Mouse (Mus musculus) intestine, postnatal 0 days (tissue): ENCODE data around the gene Cep83. TPM values are rescaled to one million over a fixed set of nuclear protein-coding genes. Genes with fewer than 3 reads are reported as not detected.
A peak's percentile ranks its signal among the peaks of the same experiment; 100 is the strongest.

Source experiments
- ATAC-seq: fragments of 200-750 bp; cut with Nextera tagmentation; 2 replicates; pipeline ENCODE4 v1.8.0; 2017; ENCODE audit warnings: mild to moderate bottlenecking, moderate TSS enrichment, moderate library complexity
- H3K27ac ChIP-seq: fragments of 300-500 bp; sonication (generic); 2 replicates; pipeline ENCODE4 v1.5.1; 2014; ENCODE audit warnings: mild to moderate bottlenecking, low read depth, low read length, moderate library complexity
- H3K27me3 ChIP-seq: fragments of 300-500 bp; sonication (generic); replicated peaks from 2 replicates; pipeline ENCODE4 v1.6.1; 2014; ENCODE audit warnings: low read length, mixed read lengths; ENCODE audit not compliant: control insufficient read depth, insufficient read depth
- H3K36me3 ChIP-seq: fragments of 300-500 bp; sonication (generic); 2 replicates; pipeline ENCODE4 v1.6.1; 2014; ENCODE audit warnings: mild to moderate bottlenecking, moderate library complexity; ENCODE audit not compliant: control insufficient read depth, insufficient read depth
- H3K4me1 ChIP-seq: fragments of 300-500 bp; sonication (generic); replicated peaks from 2 replicates; pipeline ENCODE4 v1.6.1; 2014; ENCODE audit warnings: antibody characterized with exemption, low read length, mixed read lengths; ENCODE audit not compliant: control insufficient read depth, insufficient read depth
- H3K4me2 ChIP-seq: fragments of 300-500 bp; sonication (generic); replicated peaks from 2 replicates; pipeline ENCODE4 v1.6.1; 2014; ENCODE audit warnings: low read depth, mild to moderate bottlenecking, moderate library complexity
- H3K4me3 ChIP-seq: fragments of 300-500 bp; sonication (generic); 2 replicates; pipeline ENCODE4 v1.5.1; 2014; ENCODE audit warnings: low read depth, low read length
- H3K9ac ChIP-seq: fragments of 300-500 bp; sonication (generic); 2 replicates; pipeline ENCODE4 v1.6.1; 2014; ENCODE audit warnings: mild to moderate bottlenecking, low read depth, low read length
- H3K9me3 ChIP-seq: fragments of 300-500 bp; sonication (generic); 2 replicates; pipeline ENCODE4 v1.6.1; 2016; ENCODE audit warnings: mixed run types; ENCODE audit not compliant: control insufficient read depth
- CTCF ChIP-seq: sonication (generic); IDR thresholded peaks from 2 replicates; pipeline ENCODE4 v1.5.1; 2016; ENCODE audit warnings: low read depth, mild to moderate bottlenecking, control low read depth, antibody characterized with exemption, moderate library complexity
- WGBS: fragments of 180-500 bp; shearing (Covaris S2); extraction: QIAGEN DNeasy Blood & Tissue Kit; methylation state at CpG from one replicate; pipeline ENCODE4 v1.1.7; 2014; 5-methylcytosine and 5-hydroxymethylcytosine counted together
- polyA plus RNA-seq: library from polyadenylated mRNA; unstranded; fragments of >200 nt; fragmentation: Nextera tagmentation; extraction: Ambion mirVana; gene quantifications from 2 replicates; pipeline ENCODE4 v1.2.1, GENCODE M21; 2015

Gene Cep83
- polyA plus RNA-seq, 1 experiment from 2014 or later = 9.5 TPM

DNA sequence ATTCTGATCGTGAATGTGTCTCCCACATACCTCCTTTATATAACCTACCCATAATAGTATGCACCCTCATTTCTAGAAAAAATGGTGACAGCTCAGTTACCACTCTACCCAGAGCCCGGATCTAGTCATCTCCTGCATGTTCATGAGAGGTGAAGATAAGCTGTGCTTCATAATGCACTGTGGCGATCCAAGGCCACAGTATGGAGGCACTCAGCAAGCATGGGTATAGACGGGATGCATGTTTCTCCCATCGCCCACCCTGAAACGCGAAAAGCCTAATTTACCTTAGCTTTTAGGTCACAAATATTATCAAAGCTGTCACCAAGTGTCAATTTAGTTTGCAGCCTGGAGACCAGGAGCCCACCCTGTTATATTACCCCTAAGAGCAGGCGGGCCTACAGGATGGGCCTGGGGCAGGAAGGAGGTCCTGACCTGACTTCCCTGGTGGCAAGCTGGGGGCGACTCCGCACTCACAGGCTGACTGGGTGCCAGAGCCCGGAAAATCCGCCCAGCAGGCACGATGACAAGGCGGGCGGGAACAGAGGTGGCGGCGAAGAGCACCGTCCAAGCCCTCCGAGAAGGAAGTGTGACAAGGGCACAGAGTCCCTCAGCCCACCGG, 544 bp upstream of the Cep83 start:
- H3K4me3 ChIP-seq = peak overlapping the region; percentile 76
- TF ChIP-seq CTCF = no peak
- H3K4me1 ChIP-seq = no peaks in the 10 kb centered on the region; the same call in 1 of the 2 replicates
- peak overlapping the region; percentile 85 for H3K4me2 ChIP-seq
- H3K9me3 ChIP-seq = no peaks in the 10 kb centered on the region
- no peaks in the 10 kb centered on the region for H3K36me3 ChIP-seq
- peak overlapping the region; percentile 90 for H3K9ac ChIP-seq
- no peaks in the 10 kb centered on the region for H3K27me3 ChIP-seq
- WGBS = 1% methylated on average over 20 of the region's 20 CpGs
- peak overlapping the region; percentile 88 for H3K27ac ChIP-seq
- ATAC-seq = peak; percentile 77

DNA sequence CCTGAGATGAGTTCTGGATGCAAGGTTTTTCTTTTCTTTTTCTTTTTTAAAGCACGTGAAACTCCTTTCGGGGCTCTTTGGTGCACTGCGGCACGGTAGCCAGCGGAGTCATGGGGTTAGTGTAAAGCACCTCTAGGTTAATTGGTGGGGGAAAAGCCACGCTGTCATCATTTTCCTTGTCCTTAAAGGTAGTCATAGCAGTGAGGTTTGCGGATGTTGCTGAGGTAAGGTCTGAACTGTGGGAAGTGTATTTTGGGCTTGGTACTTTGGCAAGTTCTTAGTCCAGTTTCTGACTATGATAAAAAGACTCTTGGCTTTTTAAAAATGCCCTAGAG, 689 bp downstream of the Cep83 start:
- H3K27ac ChIP-seq = peak overlapping the region; percentile 88
- ATAC-seq = no peak; the same call in 1 of the 2 replicates
- H3K9ac ChIP-seq = peak overlapping the region; percentile 90
- H3K4me1 ChIP-seq = no peaks in the 10 kb centered on the region; the same call in 1 of the 2 replicates
- H3K27me3 ChIP-seq = no peaks in the 10 kb centered on the region
- 2% methylated on average over 7 of the region's 7 CpGs for WGBS
- H3K9me3 ChIP-seq = no peaks in the 10 kb centered on the region
- H3K36me3 ChIP-seq = no peaks in the 10 kb centered on the region
- TF ChIP-seq CTCF = no peak
- H3K4me2 ChIP-seq = peak overlapping the region; percentile 85
- H3K4me3 ChIP-seq = peak overlapping the region; percentile 76

DNA sequence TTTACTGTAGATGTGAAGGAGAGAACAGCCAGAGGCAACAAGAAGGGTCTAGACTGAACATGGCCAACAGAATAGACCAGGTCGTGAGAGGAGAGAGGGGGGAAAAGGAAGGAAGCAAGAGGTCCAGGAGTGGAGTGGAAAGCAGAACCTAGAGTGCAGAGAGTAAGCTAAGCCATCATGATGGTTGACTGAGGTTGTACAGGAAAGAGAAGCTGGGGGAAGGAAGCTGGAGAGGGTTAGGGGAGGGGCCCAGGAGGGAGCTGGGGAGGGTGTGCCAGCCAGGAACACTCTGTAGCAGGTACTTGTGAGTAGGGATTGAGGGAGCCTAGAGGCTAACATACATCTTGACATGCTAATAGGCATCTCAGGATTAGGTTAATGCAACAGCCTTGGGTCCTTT, 1.9 kb downstream of the Cep83 start:
- Histone ChIP-seq H3K4me3 (no peak overlapping the region), H3K36me3 (no peaks in the 10 kb centered on the region), H3K27ac (no peak overlapping the region), H3K9ac (no peak overlapping the region), H3K9me3 (no peaks in the 10 kb centered on the region), H3K4me2 (no peak overlapping the region), H3K27me3 (no peaks in the 10 kb centered on the region), H3K4me1 (no peaks in the 10 kb centered on the region; the same call in 1 of the 2 replicates)
- WGBS = 74% methylated on average over 1 of the region's 1 CpGs
- no peak for ATAC-seq
- no peak for TF ChIP-seq CTCF

DNA sequence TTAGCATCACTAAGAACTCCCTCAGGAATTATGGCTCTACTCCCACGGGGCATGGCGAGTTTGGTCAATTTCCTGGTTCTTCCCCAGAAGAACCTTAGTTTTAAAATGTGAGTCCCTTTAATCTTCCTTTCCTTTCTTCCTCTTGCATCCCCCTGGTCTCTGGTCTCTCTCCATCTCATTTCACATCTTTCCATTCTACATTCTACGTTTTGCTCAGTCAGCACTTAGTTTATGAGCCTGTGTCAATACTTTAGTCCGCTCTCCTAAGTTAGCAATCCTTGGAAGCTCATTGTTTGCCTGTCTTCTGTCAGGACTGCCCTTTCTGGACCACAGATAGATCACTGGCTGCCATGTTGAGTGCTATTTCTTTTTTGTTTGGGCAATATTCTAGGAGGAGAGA, 3.7 kb downstream of the Cep83 start:
- TF ChIP-seq CTCF = no peak
- no peak overlapping the region for H3K4me2 ChIP-seq
- 92% methylated on average over 4 of the region's 4 CpGs for WGBS

DNA sequence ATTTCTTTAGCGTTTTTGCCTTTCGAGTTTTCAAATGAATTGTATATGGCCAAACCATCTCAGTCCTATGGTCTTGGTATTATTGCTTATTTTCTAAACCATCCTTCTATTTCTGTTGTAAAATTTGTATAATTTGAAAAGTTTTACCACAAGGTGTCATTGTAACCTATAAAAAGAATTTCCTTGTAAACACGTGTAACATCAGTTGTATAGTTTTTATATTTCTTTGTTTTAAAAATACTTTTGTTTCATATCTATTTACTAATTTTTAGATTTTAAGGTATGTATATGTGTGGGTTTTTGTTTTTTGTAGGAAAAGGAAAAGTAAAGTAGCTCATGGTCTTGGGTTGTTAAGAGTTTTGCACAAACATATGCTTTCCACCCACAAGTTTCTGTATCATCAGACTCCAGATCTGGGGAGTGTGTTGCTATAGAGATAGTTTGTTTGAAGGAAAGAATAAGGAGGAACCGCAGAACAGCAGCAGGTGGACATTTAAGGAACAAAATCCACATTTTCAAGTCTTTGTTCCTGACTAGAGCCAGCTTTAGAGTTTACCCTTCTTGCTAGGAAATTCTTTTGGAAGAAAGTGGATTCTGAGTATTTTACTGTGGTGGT, 17.3 kb downstream of the Cep83 start:
- no peak for TF ChIP-seq CTCF
- ATAC-seq = no peak
- no peak overlapping the region for H3K4me3 ChIP-seq
- no peak overlapping the region for H3K27ac ChIP-seq
- no peak overlapping the region for H3K4me2 ChIP-seq
- H3K27me3 ChIP-seq = no peaks in the 10 kb centered on the region
- H3K36me3 ChIP-seq = no peaks in the 10 kb centered on the region
- 76% methylated on average over 4 of the region's 4 CpGs for WGBS
- H3K9ac ChIP-seq = no peak overlapping the region
- H3K4me1 ChIP-seq = no peaks in the 10 kb centered on the region
- H3K9me3 ChIP-seq = no peaks in the 10 kb centered on the region

More for the DNA sequence above, 3.7 kb downstream of the Cep83 start:
- Histone ChIP-seq H3K27ac (no peak overlapping the region), H3K4me1 (no peaks in the 10 kb centered on the region; the same call in 1 of the 2 replicates), H3K9me3 (no peaks in the 10 kb centered on the region), H3K4me3 (no peak overlapping the region), H3K27me3 (no peaks in the 10 kb centered on the region), H3K36me3 (no peaks in the 10 kb centered on the region), H3K9ac (no peak overlapping the region)
- ATAC-seq = no peak

DNA sequence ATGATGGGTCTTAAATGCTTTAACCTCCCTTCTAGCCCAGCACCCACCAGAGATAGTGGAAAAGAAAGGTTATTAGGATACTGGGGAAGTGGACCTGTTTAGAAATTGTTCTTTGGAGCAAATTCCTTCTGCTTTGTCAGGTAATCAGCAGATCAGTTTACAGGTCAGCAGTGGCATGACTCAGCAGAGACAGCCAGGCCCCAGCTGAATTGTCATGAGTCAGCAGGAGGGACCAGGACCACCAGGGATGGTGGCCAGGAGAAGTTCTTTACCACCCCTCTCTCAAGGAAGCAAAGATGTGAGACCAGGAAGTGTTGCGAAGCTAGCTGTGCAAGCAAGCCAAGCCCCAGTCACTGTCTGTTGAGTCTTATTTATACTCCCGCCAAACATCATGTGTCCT, 18.2 kb downstream of the Cep83 start:
- Histone ChIP-seq H3K4me3 (no peak overlapping the region), H3K9ac (no peak overlapping the region), H3K27me3 (no peaks in the 10 kb centered on the region), H3K4me2 (no peak overlapping the region), H3K4me1 (no peaks in the 10 kb centered on the region), H3K9me3 (no peaks in the 10 kb centered on the region), H3K27ac (no peak overlapping the region), H3K36me3 (no peaks in the 10 kb centered on the region)
- 99% methylated on average over 2 of the region's 2 CpGs for WGBS
- TF ChIP-seq CTCF = no peak
- no peak for ATAC-seq
